Mouse (Mus musculus) midbrain, postnatal 0 days (tissue): ENCODE results near the gene Catip. TPM values are rescaled to one million over a fixed set of nuclear protein-coding genes. Genes with fewer than 3 reads are reported as not detected.
A peak's percentile ranks its signal among the peaks of the same experiment; 100 is the strongest.

Source experiments
- ATAC-seq: fragments of 200-750 bp; cut with Nextera tagmentation; 2 replicates; pipeline ENCODE4 v1.8.0; 2017; ENCODE audit warnings: moderate number of reproducible peaks, mild to moderate bottlenecking, moderate TSS enrichment, moderate library complexity; ENCODE audit not compliant: low FRiP score
- DNase-seq: peaks from one replicate; pipeline ENCODE4 v3.0.0-alpha.2; 2015; ENCODE audit warnings: low spot score
- H3K27ac ChIP-seq: fragments of 300-500 bp; sonication (generic); 2 replicates; pipeline ENCODE4 v1.5.1; 2014; ENCODE audit warnings: low read depth, mild to moderate bottlenecking, low read length, mixed read lengths
- H3K27me3 ChIP-seq: fragments of 300-500 bp; sonication (generic); 2 replicates; pipeline ENCODE4 v1.6.1; 2014; ENCODE audit warnings: low read length, control low read depth, mixed read lengths; ENCODE audit not compliant: insufficient read depth
- H3K36me3 ChIP-seq: fragments of 300-500 bp; sonication (generic); 2 replicates; pipeline ENCODE4 v1.6.1; 2014; ENCODE audit warnings: low read length, control low read depth, mixed read lengths; ENCODE audit not compliant: insufficient read depth
- H3K4me1 ChIP-seq: fragments of 300-500 bp; sonication (generic); 2 replicates; pipeline ENCODE4 v1.6.1; 2014; ENCODE audit warnings: mild to moderate bottlenecking, control low read depth, antibody characterized with exemption, low read length, mixed read lengths; ENCODE audit not compliant: insufficient read depth
- H3K4me2 ChIP-seq: fragments of 300-500 bp; sonication (generic); 2 replicates; pipeline ENCODE4 v1.6.1; 2014; ENCODE audit warnings: low read depth, mild to moderate bottlenecking, low read length, mixed read lengths; ENCODE audit not compliant: poor library complexity, severe bottlenecking
- H3K4me3 ChIP-seq: fragments of 300-500 bp; sonication (generic); 2 replicates; pipeline ENCODE4 v1.5.1; 2014; ENCODE audit warnings: low read depth, mild to moderate bottlenecking, low read length, moderate library complexity
- H3K9ac ChIP-seq: fragments of 300-500 bp; sonication (generic); replicated peaks from 2 replicates; pipeline ENCODE4 v1.6.1; 2014; ENCODE audit warnings: mild to moderate bottlenecking, low read length, moderate library complexity, mixed read lengths; ENCODE audit not compliant: poor library complexity, severe bottlenecking
- H3K9me3 ChIP-seq: fragments of 300-500 bp; sonication (generic); 2 replicates; pipeline ENCODE4 v1.6.1; 2016; ENCODE audit warnings: low read length, control low read depth
- CTCF ChIP-seq: IDR thresholded peaks from 2 replicates; pipeline ENCODE4 v1.5.1; 2016; ENCODE audit warnings: antibody characterized with exemption, mild to moderate bottlenecking
- WGBS: fragments of 180-500 bp; shearing (Covaris S2); extraction: QIAGEN DNeasy Blood & Tissue Kit; methylation state at CpG from one replicate; pipeline ENCODE4 v1.1.7; 2014; 5-methylcytosine and 5-hydroxymethylcytosine counted together
- polyA plus RNA-seq: library from polyadenylated mRNA; unstranded; fragments of >200 nt; fragmentation: Nextera tagmentation; extraction: Ambion mirVana; gene quantifications from 2 replicates; pipeline ENCODE4 v1.2.1, GENCODE M21; 2015
- total RNA-seq: library from RNA; depleted of rRNA; stranded (reverse); fragments of >200 nt; gene quantifications from 2 replicates; pipeline ENCODE4 v1.2.3, GENCODE M21; 2014

Gene Catip
- total and polyA plus RNA-seq, 2 experiments from 2014 or later, result 2.4 to 4.0 TPM

- ATAC-seq, result no peak
- TF ChIP-seq CTCF, result no peak
- Histone ChIP-seq H3K9ac (no peak overlapping the region), H3K4me2 (no peak overlapping the region), H3K4me1 (no peaks in the 10 kb centered on the region), H3K27me3 (0 out of 2 replicates have a peak, but pooled peaks cover 5% of the 10 kb centered on the region), H3K27ac (no peak overlapping the region), H3K9me3 (no peaks in the 10 kb centered on the region), H3K4me3 (no peak overlapping the region), H3K36me3 (no peaks in the 10 kb centered on the region)
- DNase-seq, result no peak
- 95% methylated on average over 10 of the region's 10 CpGs for WGBS
Observed at GRCm38 (mm10) chr1:74385064-74385463, 23.2 kb downstream of the Catip start.

GRCm38 (mm10) chr1:74385531-74385930 lies 23.6 kb downstream of the Catip start:
- no peak for TF ChIP-seq CTCF
- no peak for DNase-seq
- H3K4me3 ChIP-seq, result no peak overlapping the region
- H3K9ac ChIP-seq, result no peak overlapping the region
- H3K4me1 ChIP-seq, result no peaks in the 10 kb centered on the region
- H3K4me2 ChIP-seq, result no peak overlapping the region
- H3K36me3 ChIP-seq, result no peaks in the 10 kb centered on the region
- 0 out of 2 replicates have a peak, but pooled peaks cover 10% of the 10 kb centered on the region for H3K27me3 ChIP-seq
- no peak for ATAC-seq
- H3K9me3 ChIP-seq, result no peaks in the 10 kb centered on the region
- no peak overlapping the region for H3K27ac ChIP-seq
- 91% methylated on average over 8 of the region's 8 CpGs for whole genome bisulfite sequencing

- peak overlapping the region; percentile 54; the same call in 1 of the 2 replicates for H3K9ac ChIP-seq
- no peaks in the 10 kb centered on the region for H3K36me3 ChIP-seq
- no peak for ATAC-seq
- no peaks in the 10 kb centered on the region for H3K9me3 ChIP-seq
- WGBS, result 57% methylated on average over 7 of the region's 10 CpGs
- no peaks in the 10 kb centered on the region for H3K4me1 ChIP-seq
- no peak for TF ChIP-seq CTCF
- H3K27ac ChIP-seq, result peak overlapping the region; percentile 79
- H3K27me3 ChIP-seq, result 0 out of 2 replicates have a peak, but pooled peaks cover 13% of the 10 kb centered on the region
- no peak for DNase-seq
- H3K4me3 ChIP-seq, result peak overlapping the region; percentile 55
- peak overlapping the region; percentile 61 for H3K4me2 ChIP-seq
Observed at GRCm38 (mm10) chr1:74386363-74386713, 24.4 kb downstream of the Catip start.

GRCm38 (mm10) chr1:74386714-74387385 lies 24.9 kb downstream of the Catip start:
- Histone ChIP-seq H3K4me2 (peak overlapping the region; percentile 61), H3K27ac (peak overlapping the region; percentile 79), H3K4me3 (peak overlapping the region; percentile 55), H3K4me1 (no peaks in the 10 kb centered on the region), H3K9ac (peak overlapping the region; percentile 54), H3K27me3 (0 out of 2 replicates have a peak, but pooled peaks cover 13% of the 10 kb centered on the region), H3K36me3 (no peaks in the 10 kb centered on the region), H3K9me3 (no peaks in the 10 kb centered on the region)
- DNase-seq (peak; percentile 96), ATAC-seq (peak; percentile 85)
- TF ChIP-seq CTCF, result peak; percentile 64
- under 1% methylated on average over 26 of the region's 26 CpGs for WGBS

GRCm38 (mm10) chr1:74387386-74387988 lies 25.6 kb downstream of the Catip start:
- H3K36me3 ChIP-seq, result no peaks in the 10 kb centered on the region
- no peaks in the 10 kb centered on the region for H3K9me3 ChIP-seq
- ATAC-seq (no peak), DNase-seq (no peak)
- peak overlapping the region; percentile 55 for H3K4me3 ChIP-seq
- H3K27me3 ChIP-seq, result 0 out of 2 replicates have a peak, but pooled peaks cover 13% of the 10 kb centered on the region
- no peak for TF ChIP-seq CTCF
- 52% methylated on average over 15 of the region's 15 CpGs for WGBS
- no peak overlapping the region; the same call in 1 of the 2 replicates for H3K27ac ChIP-seq
- peak overlapping the region; percentile 61 for H3K4me2 ChIP-seq
- peaks cover 6% of the 10 kb centered on the region for H3K4me1 ChIP-seq
- H3K9ac ChIP-seq, result no peak overlapping the region

- peaks cover 6% of the 10 kb centered on the region for H3K4me1 ChIP-seq
- no peak overlapping the region for H3K4me3 ChIP-seq
- no peak overlapping the region for H3K27ac ChIP-seq
- H3K9ac ChIP-seq, result no peak overlapping the region
- H3K4me2 ChIP-seq, result no peak overlapping the region
- TF ChIP-seq CTCF, result no peak
- DNase-seq, result no peak
- ATAC-seq, result no peak
- no peaks in the 10 kb centered on the region for H3K36me3 ChIP-seq
- no peaks in the 10 kb centered on the region for H3K9me3 ChIP-seq
- 82% methylated on average over 7 of the region's 7 CpGs for whole genome bisulfite sequencing
- 0 out of 2 replicates have a peak, but pooled peaks cover 13% of the 10 kb centered on the region for H3K27me3 ChIP-seq
Observed at GRCm38 (mm10) chr1:74388398-74388920, 26.6 kb downstream of the Catip start.
